Mouse (Mus musculus) brain, adult 2 months (tissue): ENCODE data around the gene Kcnip4.

Experiments used
- DNase-seq: peaks from one replicate; pipeline ENCODE4 v3.0.0; 2011; ENCODE audit warnings: low read depth, low spot score

Kcnip4 gene

DNA sequence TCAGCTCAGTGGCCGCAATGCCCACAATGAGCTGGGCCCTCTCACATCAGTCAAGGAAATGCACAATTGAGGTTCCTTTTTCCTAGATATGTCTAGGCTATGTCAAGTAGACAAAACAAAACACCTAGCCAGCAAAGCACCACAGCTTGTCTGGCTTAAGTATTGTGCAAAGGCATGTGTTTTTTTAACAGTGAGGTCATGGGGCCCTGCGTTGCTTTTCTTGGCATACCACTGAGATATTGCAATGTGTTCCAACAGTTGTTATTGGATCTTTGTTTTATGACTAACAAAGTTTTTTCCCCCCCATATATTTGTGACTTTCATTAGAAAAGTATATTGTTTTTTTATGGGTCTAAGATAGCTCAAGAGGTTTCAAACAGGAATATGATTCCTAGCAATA is 1105.0 kb downstream of the Kcnip4 start:
- DNase-seq: no peak

DNA sequence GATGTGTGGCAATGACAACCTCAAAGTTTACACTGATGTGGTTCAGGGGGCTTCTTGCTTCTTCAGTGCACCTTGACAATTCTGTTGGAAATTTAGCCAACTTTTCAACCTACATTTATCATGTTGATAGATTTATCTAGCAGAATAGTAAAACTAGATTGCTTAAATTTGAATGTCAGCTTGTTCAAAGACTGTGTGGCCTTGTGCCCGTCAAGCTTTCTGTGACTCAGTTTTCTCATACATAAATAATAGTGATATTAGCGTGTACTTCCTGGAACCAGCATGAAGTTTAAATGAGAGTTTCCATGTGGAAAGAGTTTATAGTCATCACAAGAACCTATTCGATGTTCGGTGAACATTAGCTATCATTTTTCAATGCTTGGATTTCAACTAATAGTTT is 1112.4 kb downstream of the Kcnip4 start:
- DNase-seq: no peak

DNA sequence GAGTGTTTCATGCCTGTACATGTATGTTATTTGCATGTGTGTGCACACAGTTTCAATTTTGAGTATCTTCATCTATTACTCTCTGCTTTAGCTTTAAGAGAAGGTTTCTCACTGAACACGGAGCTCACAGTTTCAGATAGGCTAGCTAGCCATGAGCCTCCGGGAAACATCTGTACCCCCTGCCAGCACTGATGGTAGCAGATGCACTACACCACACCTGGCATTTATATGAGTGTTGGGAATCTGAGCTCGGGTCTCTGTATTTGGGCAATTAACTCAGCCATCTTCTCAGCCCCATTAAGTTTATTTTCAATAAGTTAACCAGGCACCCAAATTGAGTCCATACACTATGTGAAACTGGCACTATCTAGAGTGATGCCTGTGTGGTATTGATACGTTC is 1113.2 kb downstream of the Kcnip4 start:
- no peak for DNase-seq

DNA sequence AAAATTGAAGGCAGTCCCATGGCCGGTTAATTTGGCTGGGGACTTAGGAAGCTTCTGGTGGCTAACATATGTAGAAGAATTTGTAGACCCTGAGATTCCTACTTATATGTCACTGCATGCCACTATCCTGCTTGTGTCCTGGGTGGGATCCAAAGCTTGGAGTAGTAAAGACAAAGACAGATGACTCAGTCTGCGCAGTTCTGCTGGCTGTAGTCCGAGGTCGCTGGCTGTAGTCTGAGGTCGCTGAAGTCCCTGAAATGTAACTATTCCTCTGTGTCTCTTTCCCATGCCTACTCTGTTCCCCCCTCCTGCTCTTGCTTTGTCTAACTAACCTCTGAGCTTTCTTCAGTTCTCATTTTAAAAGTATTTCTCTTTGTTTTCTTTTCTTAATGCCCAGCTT is 1114.4 kb downstream of the Kcnip4 start:
- no peak for DNase-seq

DNA sequence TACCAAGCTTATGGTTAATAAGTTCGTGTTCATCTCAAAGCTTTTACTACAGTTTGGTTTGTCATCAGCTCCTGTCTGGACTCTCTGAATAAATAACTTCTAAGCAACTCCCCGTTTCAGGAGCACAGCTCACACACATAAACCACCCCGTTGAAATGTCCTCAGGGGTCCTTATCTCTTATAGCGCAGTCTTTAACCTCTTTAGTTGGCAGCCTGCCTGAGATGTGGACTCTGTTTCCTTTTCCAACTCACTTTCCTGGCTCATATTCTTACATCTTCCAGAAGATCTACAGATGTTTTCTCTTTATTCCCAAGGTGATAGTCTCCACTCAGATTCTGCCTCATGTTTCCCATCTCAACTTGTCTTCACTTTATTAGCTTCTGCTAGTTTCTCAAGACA is 1116.4 kb downstream of the Kcnip4 start:
- DNase-seq: no peak

DNA sequence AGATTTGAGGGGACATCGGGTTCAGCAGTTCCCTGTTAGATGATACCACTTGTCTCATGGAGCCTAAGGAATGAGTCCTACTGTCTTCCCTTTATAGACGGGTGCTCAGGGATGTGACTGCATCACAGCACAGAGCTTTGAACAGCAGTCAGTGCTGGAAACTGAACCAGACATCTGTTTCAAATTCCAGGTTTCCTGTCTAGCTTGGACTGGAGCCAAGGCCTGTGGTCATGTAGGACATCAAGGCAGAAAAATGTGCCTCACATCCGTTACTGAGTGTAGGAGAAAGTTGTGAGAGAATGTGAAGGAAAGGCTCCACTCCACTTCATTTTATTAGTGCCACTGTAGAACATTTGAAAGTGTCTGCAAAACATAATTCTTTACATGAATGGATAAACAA is 1122.2 kb downstream of the Kcnip4 start:
- peak; percentile 34 for DNase-seq

DNA sequence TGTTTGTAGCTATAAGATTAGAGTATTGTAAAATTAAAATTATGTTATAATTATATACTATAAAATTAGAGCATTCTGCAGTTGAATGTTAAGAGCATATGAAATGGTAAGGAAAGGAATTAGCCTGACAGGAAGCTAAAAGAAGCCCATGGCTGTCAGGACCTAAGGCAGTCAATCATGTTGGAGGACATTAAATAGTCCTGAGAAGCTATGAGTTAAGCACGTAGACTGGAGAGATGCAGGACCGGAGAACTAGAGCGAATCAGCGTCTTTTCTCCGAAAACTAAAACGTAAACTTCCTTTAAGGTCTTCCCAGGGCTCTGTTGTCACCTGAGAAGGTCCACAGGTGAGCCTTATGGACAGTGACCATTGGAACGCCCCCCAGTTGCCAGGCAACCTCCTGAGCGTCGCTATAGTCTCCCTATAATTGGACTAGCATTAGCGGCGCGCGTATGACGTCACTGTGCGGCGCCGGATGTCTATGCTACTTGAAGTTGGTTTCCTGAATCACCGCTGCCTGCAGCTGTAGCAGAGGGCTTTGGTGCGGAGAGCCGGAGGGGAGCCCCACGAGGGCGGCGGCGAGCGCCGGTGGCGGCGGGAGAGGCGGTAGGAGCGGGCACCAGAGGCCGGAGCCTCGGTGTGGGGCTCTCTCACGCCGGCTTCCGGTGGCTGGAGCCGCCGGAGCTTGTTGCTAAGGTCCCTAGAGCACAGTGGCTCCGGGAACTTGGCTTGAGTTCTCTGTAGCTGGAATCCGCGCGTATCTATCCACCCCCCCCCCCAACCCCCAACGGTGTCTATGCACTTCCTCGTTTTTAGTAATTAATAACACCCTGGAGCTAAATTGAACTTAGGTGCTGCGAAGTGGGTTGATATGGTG is 1152.6 kb downstream of the Kcnip4 start:
- peak; percentile 98 for DNase-seq

DNA sequence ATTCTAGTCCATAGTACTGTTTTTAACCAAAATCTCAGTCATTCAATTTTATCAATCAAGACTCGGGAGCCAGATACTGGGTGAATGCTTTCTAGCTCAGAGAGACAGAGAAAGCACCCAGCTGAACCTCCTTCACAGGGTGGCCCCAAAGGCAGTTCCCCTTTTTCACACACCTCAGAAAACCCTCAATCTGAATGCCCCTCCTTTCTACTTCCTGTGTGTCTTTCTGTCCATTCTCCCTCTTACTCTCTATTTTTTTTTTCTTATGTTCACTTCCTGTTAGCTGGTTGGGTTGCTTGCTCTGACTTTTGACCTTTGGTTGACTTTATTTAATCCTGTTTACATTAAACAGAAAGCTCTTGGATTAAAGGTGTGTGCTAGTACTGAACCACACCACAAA is 1175.4 kb downstream of the Kcnip4 start:
- DNase-seq: no peak

DNA sequence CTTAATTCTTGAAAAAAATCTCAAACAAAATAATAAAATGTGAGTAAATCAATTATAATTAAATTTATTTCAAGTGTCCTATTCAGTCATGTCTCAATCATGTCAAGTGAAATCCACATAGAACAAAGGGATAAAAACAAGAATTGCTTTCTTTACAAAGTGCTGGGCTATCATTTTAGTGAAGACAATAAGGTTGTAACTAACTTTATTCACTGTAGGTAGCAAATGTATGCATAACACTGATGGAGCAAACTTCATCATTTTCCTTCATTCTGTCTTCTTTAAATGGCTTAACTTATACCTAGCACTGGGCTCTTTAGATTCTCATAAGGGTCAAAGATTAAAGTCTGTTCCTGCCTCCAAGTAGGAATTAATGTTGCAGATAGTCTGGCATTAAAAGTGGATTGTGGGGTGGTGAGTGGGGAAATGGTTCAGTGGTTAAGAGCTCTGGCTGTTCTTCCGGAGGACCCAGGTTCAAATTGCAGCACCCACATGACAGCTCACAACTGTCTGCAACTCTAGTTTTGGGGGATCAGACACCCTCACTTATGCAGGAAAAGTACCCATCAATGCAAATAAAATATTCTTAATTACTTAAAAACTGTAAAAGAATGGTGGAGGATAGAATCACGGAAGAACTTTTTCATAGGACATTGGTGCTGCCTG is 1178.6 kb downstream of the Kcnip4 start:
- no peak for DNase-seq

DNA sequence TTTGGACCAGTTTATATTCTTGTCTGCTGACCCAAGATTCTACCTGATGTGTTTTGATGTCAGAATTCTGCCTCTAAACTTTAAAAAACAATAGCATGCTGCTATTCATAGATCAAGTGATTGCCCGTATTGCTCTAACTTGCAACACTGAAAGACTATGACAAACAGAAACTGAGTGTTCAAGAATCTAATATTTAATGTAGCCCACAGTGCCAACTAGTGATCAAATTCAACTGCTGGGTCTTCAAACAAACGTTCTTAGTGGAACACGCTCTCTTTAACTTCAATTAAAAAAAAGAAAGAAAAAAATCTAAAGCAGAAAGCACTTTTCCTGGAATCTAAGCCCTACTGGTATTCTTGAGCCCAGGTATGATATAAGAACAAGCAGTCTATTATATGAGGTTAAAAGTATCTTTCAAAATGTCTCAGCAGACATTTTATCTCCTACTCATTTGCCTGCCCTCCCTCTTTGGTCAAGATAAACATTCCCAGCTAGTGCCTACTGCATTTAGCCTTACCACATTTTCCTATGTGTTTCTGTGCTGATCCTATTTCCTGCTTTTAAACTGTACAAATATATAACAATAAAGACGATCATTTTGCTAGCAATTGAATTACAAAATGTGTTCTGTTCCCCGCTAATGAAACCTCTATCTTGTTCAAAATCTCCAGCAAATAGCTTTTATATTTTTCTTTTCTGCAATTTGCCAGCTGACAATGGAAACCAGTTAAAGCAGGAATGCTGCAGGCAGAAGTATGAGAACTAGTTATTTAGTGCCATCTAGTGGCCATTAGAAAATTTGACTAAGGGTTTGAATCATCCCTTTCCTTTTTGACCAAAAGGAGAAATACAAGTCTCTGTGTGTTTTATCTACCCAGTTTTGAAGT is 1179.4 kb downstream of the Kcnip4 start:
- DNase-seq: peak; percentile 53

DNA sequence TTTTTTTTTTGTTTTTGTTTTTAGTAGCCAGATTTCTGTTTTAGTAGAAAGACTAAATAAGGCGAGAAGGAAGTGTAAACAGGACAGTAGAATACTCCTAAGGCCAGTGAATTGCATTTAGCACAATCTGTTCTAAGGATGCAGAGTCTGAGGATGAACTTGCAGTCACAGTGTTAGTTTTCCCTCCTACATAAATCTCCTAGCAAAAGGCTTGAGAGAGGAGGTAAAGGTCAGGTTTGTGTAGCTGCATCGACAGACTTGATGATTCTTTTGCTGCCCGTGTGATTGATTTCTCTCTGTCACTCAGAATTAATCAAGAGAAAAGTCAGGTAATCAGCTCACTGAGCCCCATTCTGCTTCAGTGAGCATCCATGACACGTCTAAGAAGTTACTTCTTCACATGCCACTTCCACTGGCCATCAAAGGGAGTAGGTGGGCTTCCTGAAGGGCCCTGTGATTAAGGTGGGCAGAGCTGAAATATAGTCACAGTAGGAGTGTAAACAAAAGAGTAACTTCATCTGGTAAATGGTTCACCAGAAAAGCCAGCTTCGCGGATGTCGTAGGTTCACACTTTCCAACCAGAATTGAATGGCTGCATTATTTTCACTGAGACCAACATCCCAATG is 1183.8 kb downstream of the Kcnip4 start:
- no peak for DNase-seq
